In genomic region chr8:69791415-69792068, GRCm38 (mm10) we compare ENCODE assay signal across 8 mouse cellular contexts. TPM values are rescaled to one million over a fixed set of nuclear protein-coding genes. Genes with fewer than 3 reads are reported as not detected.
DNase-seq lines count a peak whose midpoint lies in the region; ATAC-seq and TF ChIP-seq lines count a peak whose summit lies in the region.

No protein-coding gene starts in this region.

- peak overlapping the region; percentile 62 for H3K4me2 ChIP-seq in intestine, embryonic 16.5 days (ENCODE audit: low read depth, low read length)
- H3K4me2 ChIP-seq in lung, postnatal 0 days (replicated peaks; ENCODE audit: low read depth, low read length), result peak overlapping the region; percentile 97

- H3K4me3 ChIP-seq in intestine, embryonic 16.5 days (ENCODE audit: low read length), result peak overlapping the region; percentile 100
- peak overlapping the region; percentile 97 for H3K4me3 ChIP-seq in lung, postnatal 0 days (ENCODE audit: low read depth, low read length)

- no peaks in the 10 kb centered on the region for H3K9me3 ChIP-seq in intestine, embryonic 16.5 days (ENCODE audit: control insufficient read depth, low read length)
- no peaks in the 10 kb centered on the region for H3K9me3 ChIP-seq in lung, postnatal 0 days (ENCODE audit: low read length)

- TF ChIP-seq CTCF in lung, postnatal 0 days (IDR thresholded peaks at IDR 0.05), result no peak

- DNase-seq in ovary, postnatal 14 days (ENCODE audit: low spot score), result peak; percentile 25
- no peak for DNase-seq in ovary, postnatal 36 days (ENCODE audit: low spot score)
- peak; percentile 36 for DNase-seq in lung, postnatal 0 days (ENCODE audit: low spot score)
- DNase-seq in right cerebral cortex, postnatal 14 days, result peak; percentile 35
- DNase-seq in layer of hippocampus, postnatal 25 days (ENCODE audit: extremely low spot score in 1 of 2, low spot score in 1 of 2), result no peak

- no peak for TF ChIP-seq EP300 in lung, postnatal 0 days (IDR thresholded peaks at IDR 0.05)

- H3K27me3 ChIP-seq in intestine, embryonic 16.5 days (replicated peaks; ENCODE audit: control insufficient read depth, insufficient read depth, low read length), result no peaks in the 10 kb centered on the region
- H3K27me3 ChIP-seq in lung, postnatal 0 days (replicated peaks; ENCODE audit: insufficient read depth, low read length), result no peaks in the 10 kb centered on the region

- ATAC-seq in activated CD4-positive, CD25-positive, alpha-beta regulatory T cell, adult 4 months, result peak; percentile 44
- ATAC-seq in erythroblast, adult 5-6 weeks (replicated peaks; ENCODE audit: low FRiP score, poor library complexity, severe bottlenecking), result 0 out of 2 replicates have a peak, but pooled peaks have one; percentile 7
- ATAC-seq in intestine, embryonic 16.5 days, result peak; percentile 76
- ATAC-seq in lung, postnatal 0 days, result peak; percentile 68

- H3K36me3 ChIP-seq in intestine, embryonic 16.5 days (ENCODE audit: control insufficient read depth, insufficient read depth, low read length), result 0 out of 2 replicates have a peak, but pooled peaks cover 7% of the 10 kb centered on the region
- peaks cover 2% of the 10 kb centered on the region for H3K36me3 ChIP-seq in lung, postnatal 0 days (ENCODE audit: insufficient read depth, low read length)

- H3K9ac ChIP-seq in intestine, embryonic 16.5 days (ENCODE audit: low read depth, low read length), result peak overlapping the region; percentile 94
- H3K9ac ChIP-seq in lung, postnatal 0 days (replicated peaks; ENCODE audit: low read depth), result peak overlapping the region; percentile 88

- peak overlapping the region; percentile 90 for H3K27ac ChIP-seq in intestine, embryonic 16.5 days (ENCODE audit: low read length)
- peak overlapping the region; percentile 79 for H3K27ac ChIP-seq in lung, postnatal 0 days (ENCODE audit: low read length)

- WGBS in intestine, embryonic 16.5 days, result under 1% methylated on average over 48 of the region's 48 CpGs
- 1% methylated on average over 42 of the region's 48 CpGs for WGBS in lung, postnatal 0 days

- peaks cover 19% of the 10 kb centered on the region for H3K4me1 ChIP-seq in intestine, embryonic 16.5 days (ENCODE audit: control insufficient read depth, insufficient read depth, low read length)
- peaks cover 7% of the 10 kb centered on the region; the same call in 1 of the 2 replicates for H3K4me1 ChIP-seq in lung, postnatal 0 days (ENCODE audit: insufficient read depth, low read depth, low read length)

RNA-seq across cellular contexts. Expression of gene Zfp866, which starts 0.6 kb away (rescaled TPM):
- 10 to 100 TPM; 15.8 to 20.6 TPM for polyA plus RNA-seq in activated CD4-positive, CD25-positive, alpha-beta regulatory T cell, adult 4 months (2017; shearing (Covaris generic))
- total RNA-seq in erythroblast, adult 5-6 weeks (2015; ENCODE audit: low replicate concordance), result 13.1 and 14.0 TPM in 2 replicates
- total RNA-seq in erythroblast, adult 5-6 weeks (2017; ENCODE audit: low replicate concordance), result 21.1 and 28.6 TPM in 2 replicates
- 15.6 and 16.7 TPM in 2 replicates for polyA plus RNA-seq in intestine, embryonic 16.5 days (2015; fragmentation: Nextera tagmentation; extraction: Ambion mirVana)
- polyA plus RNA-seq in lung, postnatal 0 days (2015; fragmentation: Nextera tagmentation; extraction: Ambion mirVana), result 12.8 and 13.2 TPM in 2 replicates
- total RNA-seq in layer of hippocampus, postnatal 25 days (2021), result 10 to 100 TPM; 26.1 to 28.8 TPM

RNA-seq across cellular contexts. Expression of gene Atp13a1, which starts 0.6 kb away (rescaled TPM):
- polyA plus RNA-seq in activated CD4-positive, CD25-positive, alpha-beta regulatory T cell, adult 4 months (2017; shearing (Covaris generic)), result 10 to 100 TPM; 17.4 to 20.7 TPM
- 9.2 and 9.4 TPM in 2 replicates for total RNA-seq in erythroblast, adult 5-6 weeks (2015; ENCODE audit: low replicate concordance)
- 3.7 and 3.9 TPM in 2 replicates for total RNA-seq in erythroblast, adult 5-6 weeks (2017; ENCODE audit: low replicate concordance)
- 50.0 and 53.7 TPM in 2 replicates for polyA plus RNA-seq in intestine, embryonic 16.5 days (2015; fragmentation: Nextera tagmentation; extraction: Ambion mirVana)
- 21.2 and 21.6 TPM in 2 replicates for polyA plus RNA-seq in lung, postnatal 0 days (2015; fragmentation: Nextera tagmentation; extraction: Ambion mirVana)
- total RNA-seq in layer of hippocampus, postnatal 25 days (2021), result 10 to 100 TPM; 39.9 to 44.5 TPM

RNA-seq across cellular contexts. Expression of gene Gm20422, which starts 16.9 kb away (rescaled TPM):
- polyA plus RNA-seq in activated CD4-positive, CD25-positive, alpha-beta regulatory T cell, adult 4 months (2017; shearing (Covaris generic)), result 1 to 10 TPM in 1 of 2 experiments, not detected in 1; 2.0 TPM
- not detected in 2 replicates for total RNA-seq in erythroblast, adult 5-6 weeks (2015; ENCODE audit: low replicate concordance)
- total RNA-seq in erythroblast, adult 5-6 weeks (2017; ENCODE audit: low replicate concordance), result 2.9 TPM in 1 of 2 replicates, not detected in the other
- 0.54 TPM in 1 of 2 replicates, not detected in the other for polyA plus RNA-seq in intestine, embryonic 16.5 days (2015; fragmentation: Nextera tagmentation; extraction: Ambion mirVana)
- polyA plus RNA-seq in lung, postnatal 0 days (2015; fragmentation: Nextera tagmentation; extraction: Ambion mirVana), result 0.19 and 0.41 TPM in 2 replicates
- 1 to 10 TPM; 1.8 to 2.6 TPM for total RNA-seq in layer of hippocampus, postnatal 25 days (2021)

RNA-seq across cellular contexts. Expression of gene Gmip, which starts 16.9 kb away (rescaled TPM):
- polyA plus RNA-seq in activated CD4-positive, CD25-positive, alpha-beta regulatory T cell, adult 4 months (2017; shearing (Covaris generic)), result 10 to 100 TPM; 66.3 to 86.0 TPM
- 14.2 and 20.1 TPM in 2 replicates for total RNA-seq in erythroblast, adult 5-6 weeks (2015; ENCODE audit: low replicate concordance)
- 15.5 and 24.4 TPM in 2 replicates for total RNA-seq in erythroblast, adult 5-6 weeks (2017; ENCODE audit: low replicate concordance)
- 8.2 and 13.5 TPM in 2 replicates for polyA plus RNA-seq in intestine, embryonic 16.5 days (2015; fragmentation: Nextera tagmentation; extraction: Ambion mirVana)
- 8.4 and 8.6 TPM in 2 replicates for polyA plus RNA-seq in lung, postnatal 0 days (2015; fragmentation: Nextera tagmentation; extraction: Ambion mirVana)
- total RNA-seq in layer of hippocampus, postnatal 25 days (2021), result 10 to 100 TPM; 10.9 to 15.2 TPM

RNA-seq across cellular contexts. Expression of gene Lpar2, which starts 30.7 kb away (rescaled TPM):
- polyA plus RNA-seq in activated CD4-positive, CD25-positive, alpha-beta regulatory T cell, adult 4 months (2017; shearing (Covaris generic)), result under 1 TPM; 0.38 to 0.52 TPM
- total RNA-seq in erythroblast, adult 5-6 weeks (2015; ENCODE audit: low replicate concordance), result 0.77 and 1.3 TPM in 2 replicates
- 0.28 and 0.85 TPM in 2 replicates for total RNA-seq in erythroblast, adult 5-6 weeks (2017; ENCODE audit: low replicate concordance)
- polyA plus RNA-seq in intestine, embryonic 16.5 days (2015; fragmentation: Nextera tagmentation; extraction: Ambion mirVana), result 0.26 and 0.32 TPM in 2 replicates
- polyA plus RNA-seq in lung, postnatal 0 days (2015; fragmentation: Nextera tagmentation; extraction: Ambion mirVana), result 0.52 and 0.56 TPM in 2 replicates
- total RNA-seq in layer of hippocampus, postnatal 25 days (2021), result under 1 TPM; 0.35 to 0.37 TPM

Comparison
In these comparisons a context has a peak if more than half of its experiments do, and no peak if none do; other contexts are left out.
1. DNase-seq: peak in ovary, postnatal 14 days (single experiment), lung, postnatal 0 days (single experiment) and right cerebral cortex, postnatal 14 days (single experiment); none in ovary, postnatal 36 days (single experiment) and layer of hippocampus, postnatal 25 days (0 of 2).
2. ATAC-seq: peak in every context shown above with its lines; median percentile 76 in intestine, embryonic 16.5 days; 68 in lung, postnatal 0 days; 44 in activated CD4-positive, CD25-positive, alpha-beta regulatory T cell, adult 4 months; 7 in erythroblast, adult 5-6 weeks.